Mouse (Mus musculus): ENCODE data around the gene Cr2.

DNA sequence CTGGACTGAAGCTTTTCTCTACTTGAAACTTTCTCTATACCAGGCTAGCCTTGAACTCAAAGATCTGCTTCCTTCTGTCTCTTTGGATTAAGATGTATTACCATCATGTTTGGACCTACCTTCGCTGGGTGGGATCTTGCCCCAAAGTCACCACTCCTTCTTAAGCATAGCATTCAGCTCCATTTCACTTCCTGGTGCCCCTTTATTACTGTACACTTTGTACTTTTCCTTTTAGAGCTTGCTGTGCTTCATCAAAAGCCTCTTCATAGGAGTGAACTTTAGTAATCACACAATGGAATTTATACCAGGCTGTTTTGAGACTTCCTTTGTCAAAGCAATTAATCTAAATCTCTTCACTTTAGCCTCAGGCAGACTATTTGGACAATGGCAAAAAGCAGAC, 78.5 kb downstream of the Cr2 start:
- TF ChIP-seq GATA1 (IDR thresholded peaks at IDR 0.05; ENCODE audit: borderline replicate concordance, low read length), result no peak
- no peak for TF ChIP-seq FLI1 (IDR thresholded peaks at IDR 0.05; ENCODE audit: low read length)
